Mouse (Mus musculus) cerebellum, adult 11 months (tissue): ENCODE measurements around the gene Rdm1.

ENCODE experiments used
- DNase-seq: peaks from one replicate; pipeline ENCODE4 v3.0.0; 2022

Rdm1 gene

DNA sequence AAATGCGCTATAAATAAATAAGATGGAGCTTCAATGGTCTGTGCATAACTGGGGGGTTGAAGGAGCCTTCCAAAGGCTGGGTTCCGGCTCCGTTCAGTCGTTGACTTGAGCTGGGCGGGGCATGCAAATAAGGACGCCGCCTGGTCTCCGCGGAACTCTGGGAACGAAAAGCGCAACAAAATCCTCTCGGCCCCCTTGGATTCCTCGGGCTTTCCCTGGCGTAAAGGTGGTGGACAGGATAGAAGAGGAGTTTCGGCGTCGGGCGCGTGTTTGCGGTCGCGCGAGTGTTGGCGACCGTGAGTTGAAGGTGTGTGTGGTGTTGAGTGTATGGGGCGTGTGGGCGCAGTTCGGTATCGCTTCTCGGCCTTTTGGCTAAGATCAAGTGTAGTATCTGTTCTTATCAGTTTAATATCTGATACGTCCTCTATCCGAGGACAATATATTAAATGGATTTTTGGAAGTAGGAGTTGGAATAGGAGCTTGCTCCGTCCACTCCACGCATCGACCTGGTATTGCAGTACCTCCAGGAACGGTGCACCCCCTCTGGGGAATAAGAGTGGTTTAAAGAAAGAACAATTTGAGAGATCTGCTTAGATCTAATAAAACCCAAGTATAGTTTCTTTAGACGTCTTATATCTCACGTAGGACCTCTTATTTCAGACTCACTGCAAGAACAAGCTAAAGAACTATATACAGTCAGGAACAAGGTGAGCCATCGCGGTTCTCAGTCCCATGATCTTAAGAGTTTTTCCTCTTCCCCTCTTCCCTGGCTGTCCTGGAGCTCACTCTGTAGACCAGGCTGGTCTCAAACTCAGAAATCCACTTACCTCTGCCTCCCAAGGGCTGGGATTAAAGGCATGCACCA, 31.1 kb downstream of the Rdm1 start:
- DNase-seq = peak; percentile 81

DNA sequence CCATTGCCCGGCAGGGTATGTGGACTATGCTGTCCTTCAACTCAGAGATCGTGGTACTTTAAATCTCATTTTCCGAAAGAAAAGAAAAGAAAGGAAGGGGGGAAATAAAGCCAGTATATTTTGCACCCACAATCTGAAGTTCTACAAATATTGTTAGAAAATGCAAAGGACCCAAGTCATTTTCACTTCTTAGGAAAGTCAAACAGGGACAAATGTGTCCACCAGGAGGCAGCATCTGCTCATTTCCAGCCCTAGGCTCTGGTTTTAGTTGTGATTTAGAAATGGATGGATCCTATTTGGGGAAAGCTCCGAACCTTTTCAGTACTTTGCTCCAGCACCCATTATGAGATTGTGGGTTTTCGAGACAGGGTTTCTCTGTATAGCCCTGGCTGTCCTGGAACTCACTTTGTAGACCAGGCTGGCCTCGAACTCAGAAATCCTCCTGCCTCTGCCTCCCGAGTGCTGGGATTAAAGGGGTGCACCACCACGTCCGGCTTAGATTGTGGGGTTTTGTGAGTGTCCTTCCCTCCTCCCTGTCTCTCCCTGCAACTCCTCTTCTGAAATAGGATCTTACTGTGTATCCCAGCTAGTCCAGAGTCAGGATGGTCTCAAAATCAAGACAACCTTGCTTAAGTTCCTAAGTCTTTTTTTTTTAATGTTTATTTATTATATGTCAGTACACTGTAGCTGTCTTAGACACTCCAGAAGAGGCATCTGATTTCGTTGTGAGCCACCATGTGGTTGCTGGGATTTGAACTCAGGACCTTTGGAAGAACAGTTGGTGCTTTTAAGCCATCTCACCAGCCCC, 32.0 kb downstream of the Rdm1 start:
- peak; percentile 43 for DNase-seq

DNA sequence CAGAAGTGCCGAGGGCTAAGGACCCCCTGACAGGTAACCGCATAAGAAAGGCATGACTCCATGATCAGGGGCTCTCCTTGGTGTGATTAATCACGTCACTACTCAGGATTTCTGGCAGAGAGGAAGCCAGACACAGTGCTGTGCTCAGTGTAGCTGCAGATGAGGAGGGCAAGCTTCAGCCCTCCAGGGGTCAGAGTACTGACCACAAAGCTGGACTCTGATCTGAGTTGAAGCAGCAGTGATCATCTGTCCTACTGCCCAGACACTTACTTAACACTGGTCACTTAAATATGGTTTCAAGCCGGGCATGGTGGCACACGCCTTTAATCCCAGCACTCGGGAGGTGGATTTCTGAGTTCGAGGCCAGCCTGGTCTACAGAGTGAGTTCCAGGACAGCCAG, 34.2 kb downstream of the Rdm1 start:
- no peak for DNase-seq

DNA sequence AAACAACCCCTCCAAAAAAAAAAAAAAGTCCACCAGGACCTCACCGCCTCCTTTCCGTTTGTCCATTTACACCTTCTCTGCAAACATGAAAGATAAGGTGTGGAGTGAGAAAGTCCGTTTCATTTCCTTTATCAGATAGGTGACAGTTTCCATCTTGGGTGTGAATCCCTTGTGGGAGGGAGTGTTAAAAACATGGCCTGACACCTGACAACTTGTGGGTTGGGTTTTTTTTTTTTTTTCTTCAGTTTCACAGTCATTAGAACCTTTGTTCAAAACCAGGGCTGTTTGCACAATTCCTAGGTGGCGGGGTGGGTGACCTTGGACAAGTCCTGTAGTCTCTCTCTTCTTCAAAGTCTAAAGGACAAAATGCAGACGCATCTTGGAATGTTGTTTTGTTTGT, 34.8 kb downstream of the Rdm1 start:
- DNase-seq = no peak

DNA sequence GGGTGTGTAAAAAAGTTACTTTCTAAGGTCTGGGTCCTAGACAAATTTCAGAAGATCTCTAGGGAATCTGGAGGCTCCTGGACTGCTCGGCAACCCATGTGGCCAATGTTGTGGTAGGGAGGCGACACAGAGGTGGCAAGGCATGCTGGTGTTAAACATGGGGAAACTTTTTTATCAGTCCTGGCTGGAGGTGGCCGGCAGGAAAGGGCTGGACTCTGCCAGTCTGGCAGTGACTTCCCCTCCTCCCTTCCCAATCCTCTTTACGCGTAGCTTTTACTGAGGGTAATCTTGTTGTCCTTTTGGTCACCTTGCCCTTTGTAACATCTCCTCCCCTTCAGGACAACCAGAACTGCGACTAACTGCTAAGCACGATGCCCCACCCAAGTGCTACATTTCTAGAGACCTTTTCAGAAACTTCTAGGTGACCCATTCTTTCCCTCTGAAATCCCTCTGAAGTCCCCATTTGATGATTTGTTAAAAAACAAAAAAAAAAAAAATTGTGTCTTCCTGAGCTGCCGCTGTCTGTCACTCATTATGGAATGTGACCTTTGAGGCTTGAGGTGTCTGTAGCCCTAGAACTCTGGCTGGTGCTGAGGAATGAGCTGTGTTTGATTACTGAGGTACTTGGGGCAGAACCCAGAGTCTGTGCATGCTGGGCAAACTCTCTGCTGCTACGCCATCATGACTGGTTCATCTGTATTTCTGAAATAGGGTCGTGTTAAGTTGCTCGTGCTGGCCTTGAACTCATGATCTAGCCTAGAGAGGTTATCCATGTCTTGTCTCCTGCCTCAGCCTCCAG, 36.4 kb downstream of the Rdm1 start:
- no peak for DNase-seq

DNA sequence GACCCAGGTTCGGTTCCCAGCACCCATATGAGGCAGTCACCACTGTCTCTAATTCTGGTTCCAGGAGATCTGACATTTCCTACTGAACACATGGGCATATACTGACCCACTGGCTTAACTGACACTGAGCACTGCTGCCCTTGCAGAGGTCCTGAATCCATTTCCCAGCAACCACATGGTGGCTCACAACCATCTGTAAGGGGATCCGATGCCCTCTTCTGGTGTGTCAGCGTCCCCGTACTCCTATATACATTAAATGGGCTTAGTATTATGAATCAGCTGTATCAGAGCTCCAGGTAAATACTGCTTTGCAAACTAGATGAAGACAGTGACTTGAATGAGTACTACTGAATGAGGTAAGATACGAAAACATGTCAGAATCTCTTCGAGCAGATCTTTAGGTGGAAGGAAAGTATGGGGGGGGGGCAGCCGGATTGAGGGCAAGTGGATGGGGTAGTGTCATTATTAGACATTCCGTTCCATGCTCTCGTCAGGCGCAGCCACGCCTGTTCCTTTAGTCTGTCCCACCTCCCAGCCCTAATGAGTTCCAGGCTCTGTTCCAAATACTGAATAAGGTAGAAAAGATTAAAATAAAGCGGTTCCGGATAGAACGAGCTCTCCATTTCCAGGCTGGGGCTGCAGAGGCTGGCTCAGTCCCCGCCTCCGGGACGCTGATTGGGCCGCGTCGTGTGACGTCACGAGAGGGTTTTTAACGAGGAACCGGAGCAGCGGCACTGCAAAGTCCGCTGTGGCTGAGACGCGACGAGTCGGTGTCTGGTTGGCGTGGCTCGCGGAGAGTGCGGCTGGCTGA, 38.0 kb downstream of the Rdm1 start, which contains the start of gene Arl4d:
Arl4d (plus strand) TSS at position 717 of the 811 bp plus-strand sequence.
- DNase-seq = peak; percentile 91

DNA sequence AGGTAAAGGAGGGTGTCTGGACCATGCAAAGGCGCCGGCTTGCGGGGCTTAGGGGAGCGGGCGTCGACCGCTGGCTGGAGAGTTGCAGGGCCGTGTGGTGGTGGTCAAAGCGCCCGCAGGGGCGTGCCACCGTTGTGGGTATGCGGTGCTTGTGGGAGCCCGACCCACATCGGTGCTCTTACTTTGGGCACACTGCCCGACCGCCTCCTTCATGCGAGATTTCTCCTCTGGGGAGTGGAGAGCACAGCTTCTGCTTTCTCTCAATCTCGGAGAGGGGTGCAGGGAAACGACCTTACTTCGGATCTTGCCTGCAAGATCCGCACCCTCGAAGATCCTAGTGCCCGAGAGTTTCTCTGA, 38.6 kb downstream of the Rdm1 start:
- DNase-seq = no peak

DNA sequence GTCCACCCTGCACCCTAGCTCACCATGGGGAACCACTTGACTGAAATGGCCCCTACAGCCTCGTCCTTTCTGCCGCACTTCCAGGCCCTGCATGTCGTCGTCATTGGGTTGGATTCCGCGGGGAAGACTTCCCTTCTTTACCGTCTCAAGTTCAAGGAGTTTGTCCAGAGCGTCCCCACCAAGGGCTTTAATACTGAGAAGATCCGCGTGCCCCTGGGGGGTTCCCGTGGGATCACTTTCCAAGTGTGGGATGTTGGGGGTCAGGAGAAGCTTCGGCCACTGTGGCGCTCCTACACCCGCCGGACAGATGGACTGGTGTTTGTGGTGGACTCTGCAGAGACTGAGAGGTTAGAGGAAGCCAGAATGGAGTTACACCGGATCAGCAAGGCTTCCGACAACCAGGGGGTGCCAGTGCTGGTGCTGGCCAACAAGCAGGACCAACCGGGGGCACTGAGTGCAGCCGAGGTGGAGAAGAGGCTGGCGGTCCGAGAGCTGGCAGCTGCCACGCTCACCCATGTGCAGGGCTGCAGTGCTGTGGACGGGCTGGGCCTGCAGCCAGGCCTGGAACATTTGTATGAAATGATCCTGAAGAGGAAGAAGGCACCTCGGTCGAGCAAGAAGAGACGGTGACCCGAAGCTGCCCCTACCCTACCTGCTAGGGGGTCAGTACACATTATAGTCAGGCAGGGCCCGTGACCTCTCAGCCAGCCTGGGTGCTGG, 39.8 kb downstream of the Rdm1 start:
- DNase-seq = no peak

DNA sequence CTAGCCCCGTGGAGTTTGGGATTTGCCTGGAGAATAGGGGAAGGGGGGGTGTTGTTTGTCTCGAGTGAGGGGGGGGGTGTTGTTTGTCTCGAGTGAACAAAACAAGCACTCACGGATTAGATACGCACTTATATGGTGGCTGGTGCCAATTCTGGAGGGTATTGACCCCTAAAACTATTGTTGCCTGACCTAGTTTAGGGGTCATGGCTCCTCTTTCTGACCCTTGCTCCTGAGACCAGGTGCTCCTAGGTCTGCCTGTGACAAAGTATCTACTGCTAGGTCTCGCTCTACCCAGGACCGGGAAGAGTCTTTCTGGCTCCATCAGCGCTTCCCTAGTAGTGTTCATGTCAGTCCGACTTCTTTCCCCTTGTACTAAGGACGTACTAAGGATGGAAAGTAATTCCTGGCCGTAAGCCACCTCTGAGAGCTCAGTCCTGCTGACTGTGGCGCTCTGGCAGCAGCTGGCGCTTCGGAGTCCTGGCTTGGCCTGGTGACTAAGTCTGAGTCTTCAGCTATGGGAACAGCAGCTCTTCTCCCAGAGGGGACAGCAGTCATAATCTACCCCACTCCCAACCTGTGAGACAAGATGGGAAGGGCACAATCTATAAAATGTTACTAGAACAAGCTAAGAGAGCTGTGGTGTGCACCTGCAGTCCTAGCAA, 41.0 kb downstream of the Rdm1 start:
- DNase-seq = no peak

DNA sequence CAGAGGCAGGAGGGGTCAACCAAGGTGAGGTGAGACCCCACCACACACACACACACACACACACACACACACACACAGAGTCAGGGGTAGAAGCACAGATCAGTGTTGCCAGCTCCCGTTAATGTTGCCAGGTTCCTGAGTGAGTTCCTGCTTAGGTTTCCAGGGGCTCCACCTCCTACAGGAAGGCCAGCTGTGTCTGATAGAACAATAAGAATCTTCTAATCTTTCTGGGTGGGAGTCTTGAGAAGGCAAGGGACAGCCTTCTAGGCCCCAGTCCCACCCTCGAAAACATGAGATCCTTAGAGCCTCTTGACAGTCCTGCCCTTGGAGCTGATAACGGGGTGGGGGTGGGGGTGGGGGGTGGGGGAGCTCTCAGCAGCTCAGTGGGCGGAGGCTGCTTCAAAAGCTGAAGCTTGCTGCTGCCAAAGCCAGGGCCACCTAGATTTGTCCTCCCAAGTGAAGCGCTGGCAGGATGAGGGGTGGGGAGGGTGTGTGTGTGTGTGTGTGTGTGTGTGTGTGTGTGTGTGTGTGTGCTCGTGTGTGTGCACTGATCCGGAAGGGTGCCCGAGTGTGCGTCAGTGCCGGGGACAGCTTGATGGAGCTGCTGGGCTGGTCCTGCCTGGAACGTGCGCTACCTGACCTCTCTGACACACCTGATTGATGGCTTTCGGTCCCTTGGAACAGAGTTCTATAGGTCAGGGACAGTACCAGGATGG, 41.7 kb downstream of the Rdm1 start:
- no peak for DNase-seq

DNA sequence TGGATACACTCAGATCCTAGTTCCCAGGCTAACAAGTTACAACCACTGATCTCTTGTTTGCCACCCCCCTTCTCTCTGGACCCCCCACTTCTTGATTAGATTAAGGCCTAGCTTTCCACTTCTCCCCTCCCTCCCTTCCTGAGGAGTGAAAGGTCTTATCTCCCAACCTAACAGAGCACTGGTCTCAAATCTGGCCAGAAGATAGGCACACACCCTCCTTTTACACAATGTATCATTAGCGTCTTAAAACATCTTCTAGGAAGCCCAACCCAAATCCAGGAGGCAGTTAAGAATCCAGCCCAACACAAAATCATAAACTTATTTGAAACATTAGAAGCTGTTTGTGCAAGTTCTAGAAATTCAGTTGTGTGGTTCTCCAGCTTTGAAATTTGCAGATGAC, 43.3 kb downstream of the Rdm1 start:
- no peak for DNase-seq

DNA sequence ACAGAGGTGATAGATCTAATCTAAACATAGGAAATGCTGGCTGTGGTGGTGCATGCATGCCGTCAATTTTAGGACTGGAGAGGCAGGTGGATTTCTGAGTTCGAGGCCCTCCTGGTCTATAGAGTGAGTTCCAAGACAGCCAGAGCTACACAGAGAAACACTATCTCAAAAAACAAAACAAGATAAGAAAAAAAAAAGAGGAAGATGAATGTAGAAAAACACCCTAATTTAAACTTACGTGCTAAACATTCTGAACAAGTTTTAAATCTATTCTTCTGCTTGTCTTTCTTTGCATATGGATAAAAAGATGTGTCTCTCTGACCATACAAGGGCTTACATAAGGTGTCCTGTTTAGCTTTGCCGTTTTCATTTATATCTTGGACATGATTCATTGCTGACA, 44.3 kb downstream of the Rdm1 start:
- DNase-seq = no peak

DNA sequence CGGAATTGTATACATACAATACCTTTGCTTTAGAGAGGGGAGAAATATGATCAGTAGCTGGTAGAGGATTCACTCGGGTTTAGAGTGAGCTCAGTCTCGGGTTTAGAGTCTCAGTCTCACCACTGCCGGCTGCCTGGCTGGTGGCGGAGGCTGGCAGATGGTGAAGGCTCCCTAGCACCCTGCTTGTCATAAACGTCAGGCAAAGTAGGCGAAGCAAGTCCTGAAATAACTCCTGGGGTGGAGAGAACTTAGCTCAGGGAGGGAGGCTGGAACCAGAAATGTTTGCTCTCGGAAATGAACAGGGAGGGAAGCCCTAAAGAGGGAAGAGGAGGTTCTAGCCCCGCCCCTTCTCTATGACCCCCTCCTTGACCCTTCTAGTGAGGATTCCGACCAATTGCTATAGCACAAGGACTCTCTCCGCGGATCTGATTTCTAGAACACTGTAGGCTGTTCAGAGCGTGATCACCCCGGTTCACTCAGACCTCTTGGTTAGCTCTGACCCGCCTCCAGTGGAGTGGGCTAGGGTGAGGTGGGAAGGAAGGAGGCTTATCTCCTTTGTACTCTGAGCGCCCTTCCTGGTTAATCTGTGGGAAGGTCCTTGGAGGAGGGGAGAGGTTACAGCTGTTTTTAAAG, 46.1 kb downstream of the Rdm1 start:
- no peak for DNase-seq

DNA sequence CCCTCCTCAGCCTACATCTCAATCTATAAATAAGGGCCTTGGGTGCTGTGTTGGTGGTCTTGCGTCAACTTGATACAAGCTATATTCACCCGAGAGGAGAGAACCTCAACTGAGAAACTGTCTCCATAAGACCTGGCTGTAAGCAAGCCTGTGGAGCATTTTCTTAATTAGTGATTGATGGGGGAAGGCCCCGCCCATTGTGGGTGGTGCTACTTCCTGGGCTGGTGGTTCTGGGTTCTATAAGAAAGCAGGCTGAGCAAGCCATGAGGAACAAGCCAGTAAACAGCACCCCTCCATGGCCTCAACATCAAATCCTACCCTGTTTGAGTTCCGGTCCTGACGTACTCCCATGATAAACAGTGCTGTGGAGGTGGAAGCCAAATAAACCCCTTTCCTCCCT, 47.1 kb downstream of the Rdm1 start:
- DNase-seq = no peak

DNA sequence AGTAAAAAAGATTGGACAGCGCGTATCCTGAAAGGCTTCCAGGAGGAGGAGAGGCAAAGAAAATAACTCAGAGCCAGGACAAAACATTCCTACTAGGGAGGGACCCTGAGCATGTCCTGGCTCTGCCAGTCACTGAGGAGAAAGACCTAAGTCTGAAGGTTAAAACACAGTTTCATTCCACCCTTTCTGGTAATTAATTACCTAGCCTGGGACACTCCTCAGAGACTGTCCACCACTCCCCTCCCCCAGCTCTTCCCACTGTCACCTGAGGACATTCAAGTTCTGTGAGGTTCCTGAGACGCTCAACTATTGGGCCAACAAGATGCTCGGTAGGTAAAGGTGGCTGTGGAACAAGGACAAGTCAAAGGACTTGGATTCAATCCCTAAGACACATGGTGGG, 48.4 kb downstream of the Rdm1 start:
- DNase-seq = no peak

DNA sequence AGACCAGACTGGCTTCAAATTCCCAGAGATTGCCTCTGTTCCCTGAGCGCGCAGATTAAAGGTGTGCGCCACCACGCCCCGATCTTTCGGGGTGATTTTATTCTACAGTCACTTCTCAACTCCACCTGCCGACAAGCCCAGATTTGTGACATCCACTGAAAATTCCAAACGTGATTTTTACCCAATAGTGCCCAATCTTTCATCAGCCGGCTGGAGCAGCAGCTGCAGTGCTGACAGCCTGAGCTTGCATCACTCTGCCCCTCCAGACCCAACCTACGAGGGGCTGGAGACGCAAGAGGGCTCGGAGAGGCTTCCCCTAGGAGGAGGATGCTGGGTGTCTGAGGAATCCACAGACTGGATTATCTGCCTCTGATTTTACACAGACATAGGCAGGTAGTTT, 50.7 kb downstream of the Rdm1 start:
- no peak for DNase-seq

DNA sequence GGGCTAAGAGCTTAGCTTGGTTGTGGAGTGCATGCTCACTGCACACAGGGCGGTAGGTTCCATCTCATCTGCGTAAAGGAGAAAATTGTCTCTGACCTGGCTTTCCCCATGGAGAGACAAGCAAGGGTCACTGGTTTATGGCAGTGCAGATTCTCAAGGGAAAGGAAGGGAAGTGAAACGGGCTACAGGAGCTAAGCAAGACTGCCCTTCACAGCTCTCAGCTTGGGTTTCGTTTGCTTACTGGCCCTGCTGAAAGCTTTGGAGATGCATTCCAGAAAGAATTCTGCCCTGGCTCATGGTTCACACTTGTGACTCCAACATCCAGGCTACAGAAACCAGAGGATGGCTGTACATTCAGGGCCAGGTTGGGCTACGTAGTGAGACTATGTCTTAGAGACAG, 51.8 kb downstream of the Rdm1 start:
- DNase-seq = no peak

DNA sequence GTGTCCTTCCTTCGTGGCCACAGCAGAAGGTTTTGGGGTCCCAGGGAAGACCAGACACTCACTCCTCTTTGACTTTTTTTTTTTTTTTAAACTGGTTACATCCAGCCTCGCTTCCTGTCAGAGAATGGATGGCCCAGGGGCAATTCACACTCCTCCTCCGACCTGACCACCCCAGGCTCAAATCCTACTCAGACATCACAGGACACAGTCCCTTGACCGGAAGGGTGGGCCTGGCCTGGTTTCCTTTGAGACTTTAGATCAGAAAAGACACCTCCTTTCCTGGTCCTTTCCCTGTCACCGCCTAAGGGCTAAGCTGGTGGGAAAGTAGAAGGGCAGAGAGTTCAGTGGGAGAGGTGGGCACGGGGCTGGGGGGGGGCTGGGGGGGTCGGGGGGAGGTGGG, 52.9 kb downstream of the Rdm1 start:
- no peak for DNase-seq

DNA sequence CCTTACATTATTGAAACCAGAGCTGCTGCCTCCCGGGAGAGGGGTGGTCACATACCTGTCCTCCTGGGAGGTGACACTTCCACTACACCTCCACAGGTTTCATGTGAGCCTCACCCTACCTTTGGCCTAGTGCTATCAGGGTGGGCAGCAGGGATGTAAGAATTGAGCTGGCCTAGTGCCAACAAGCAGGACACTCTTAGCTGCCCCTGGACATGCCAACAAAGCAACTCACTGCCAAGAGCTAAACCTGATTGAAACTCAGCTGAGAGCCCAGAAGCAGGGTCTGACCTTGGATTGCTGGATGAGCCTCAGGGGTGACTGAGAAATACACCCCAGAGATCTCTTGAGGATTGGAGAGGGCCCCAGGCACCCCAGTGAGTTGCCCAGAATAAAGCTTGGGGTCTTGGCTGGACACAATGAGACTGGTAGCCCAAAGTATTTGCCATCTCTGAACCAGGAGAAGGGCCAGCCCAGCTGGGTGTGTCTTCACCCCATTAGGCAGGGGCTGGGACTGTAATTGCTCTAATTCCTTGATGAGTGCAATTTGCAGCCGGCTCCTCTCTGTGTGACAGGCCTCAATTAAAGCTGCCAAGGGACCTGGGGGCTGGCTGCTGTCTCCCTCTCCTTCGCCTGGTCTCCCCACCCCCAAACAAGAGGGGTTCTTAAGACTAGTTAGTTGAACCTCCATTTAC, 53.8 kb downstream of the Rdm1 start:
- no peak for DNase-seq

DNA sequence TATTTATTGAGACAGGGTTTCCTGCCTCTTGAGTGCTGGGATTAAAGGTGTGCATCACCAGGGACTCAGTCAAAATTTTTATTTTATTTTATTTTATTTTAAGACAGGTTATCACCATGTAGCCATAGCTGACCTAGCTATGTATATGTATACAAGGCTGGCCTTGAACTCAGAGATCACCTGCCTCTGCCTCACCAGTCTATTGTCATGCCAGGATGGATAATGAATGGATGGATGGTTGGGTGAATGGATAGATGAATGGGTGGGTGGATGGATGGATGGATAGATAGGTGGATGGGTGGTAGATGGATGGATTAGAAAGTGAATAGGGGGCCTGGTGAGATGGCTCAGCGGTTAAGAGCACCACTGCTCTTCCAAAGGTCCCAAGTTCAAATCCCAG, 55.0 kb downstream of the Rdm1 start:
- no peak for DNase-seq
